Mouse (Mus musculus) liver, embryonic 14.5 days (tissue): ENCODE measurements at regions not wholly inside any gene's neighbourhood (a gene's known extent, or its start where the extent isn't known, plus 50 kb on each side); places are given as distances from the start of the nearest gene placed in this dataset.

Source experiments
- CTCF ChIP-seq: IDR thresholded peaks from 2 replicates; pipeline ENCODE4 v1.5.1; 2016; ENCODE audit warnings: antibody characterized with exemption, low read depth, control low read depth
- EP300 ChIP-seq: IDR thresholded peaks from 2 replicates; pipeline ENCODE4 v1.6.1; 2016; ENCODE audit warnings: antibody characterized with exemption, low read depth

DNA sequence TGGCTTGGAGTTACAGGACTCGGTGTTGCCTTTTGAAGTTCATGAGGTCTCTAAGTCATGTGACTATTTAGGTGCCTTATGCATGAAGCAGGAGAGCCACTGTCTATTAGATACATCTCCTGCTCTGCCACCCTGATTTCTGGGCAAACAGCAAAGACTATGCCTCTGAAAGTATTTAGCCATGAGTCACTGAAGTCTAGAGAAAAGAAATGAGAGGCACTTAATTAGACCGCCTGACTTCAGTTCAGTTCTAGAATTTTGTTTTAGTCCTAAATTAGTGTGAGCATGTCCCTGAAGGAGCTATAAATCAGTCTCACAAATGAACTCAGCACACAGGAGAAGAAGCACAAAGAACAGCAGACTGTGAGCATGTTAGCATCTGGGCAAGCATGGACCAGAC is 924.5 kb downstream of the Gsdmc2 start:
- TF ChIP-seq CTCF, result no peak
- no peak for TF ChIP-seq EP300
